Mouse (Mus musculus) MEL (cell line): Measurements from ENCODE around the gene Arfgap2. TPM values are rescaled to one million over a fixed set of nuclear protein-coding genes. Genes with fewer than 3 reads are reported as not detected.

Experiments used
- DNase-seq: peaks from one replicate; pipeline ENCODE4 v3.0.0; 2011; ENCODE audit warnings: low read depth, low spot score
- H3K27ac ChIP-seq: 2 replicates; pipeline ENCODE4 v1.5.1; 2012; ENCODE audit warnings: low read depth, mild to moderate bottlenecking, control low read depth, low read length, moderate library complexity; ENCODE audit not compliant: control insufficient read depth
- H3K27me3 ChIP-seq, 2 experiments: fragments of 150-350 bp in 1 of 2; sonication (generic) in 1 of 2; 2 replicates each; pipeline ENCODE4 v1.6.1; 2012; ENCODE audit warnings: low read length in 2 of 2, mild to moderate bottlenecking in 2 of 2, improper control_type of control experiment in 1 of 2, moderate library complexity in 1 of 2; ENCODE audit not compliant: insufficient read depth in 2 of 2, control insufficient read depth in 1 of 2
- H3K36me3 ChIP-seq, 2 experiments: 2 replicates each; pipeline ENCODE4 v1.6.1; 2012 to 2014; ENCODE audit warnings: low read length in 2 of 2, improper control_type of control experiment in 1 of 2, inconsistent platforms in 1 of 2, mild to moderate bottlenecking in 1 of 2; ENCODE audit not compliant: insufficient read depth in 2 of 2, control insufficient read depth in 1 of 2
- H3K4me1 ChIP-seq, 2 experiments: fragments of 150-350 bp in 1 of 2; sonication (generic) in 1 of 2; 2 replicates each; pipeline ENCODE4 v1.6.1; 2012; ENCODE audit warnings: low read length in 2 of 2, improper control_type of control experiment in 1 of 2, mild to moderate bottlenecking in 1 of 2; ENCODE audit not compliant: insufficient read depth in 2 of 2, control insufficient read depth in 1 of 2
- H3K4me3 ChIP-seq, 2 experiments: fragments of 150-350 bp in 1 of 2; sonication (generic) in 1 of 2; 2 replicates each; pipeline ENCODE4 v1.5.1; 2012; ENCODE audit warnings: low read depth in 2 of 2, low read length in 2 of 2, mild to moderate bottlenecking in 2 of 2, moderate library complexity in 2 of 2, control low read depth in 1 of 2, improper control_type of control experiment in 1 of 2; ENCODE audit not compliant: control insufficient read depth in 1 of 2, insufficient read depth in 1 of 2
- H3K79me2 ChIP-seq: 2 replicates; pipeline ENCODE4 v1.6.1; 2012; ENCODE audit warnings: mild to moderate bottlenecking, low read length, moderate library complexity; ENCODE audit not compliant: control insufficient read depth, poor library complexity, insufficient read depth
- H3K9ac ChIP-seq: 2 replicates; pipeline ENCODE4 v1.6.1; 2012; ENCODE audit warnings: low read depth, mild to moderate bottlenecking, control low read depth, low read length, moderate library complexity; ENCODE audit not compliant: control insufficient read depth, poor library complexity, severe bottlenecking
- H3K9me3 ChIP-seq: fragments of 150-350 bp; sonication (generic); replicated peaks from 2 replicates; pipeline ENCODE4 v1.6.1; 2012; ENCODE audit warnings: mild to moderate bottlenecking, low read length, improper control_type of control experiment, moderate library complexity; ENCODE audit not compliant: insufficient read depth
- BHLHE40 ChIP-seq: IDR thresholded peaks from 2 replicates; pipeline ENCODE4 v1.6.1; 2012; ENCODE audit warnings: low read depth, mild to moderate bottlenecking, inconsistent platforms, low read length, improper control_type of control experiment, borderline replicate concordance
- CHD2 ChIP-seq: IDR thresholded peaks from 2 replicates; pipeline ENCODE4 v1.6.1; 2011; ENCODE audit warnings: low read length, improper control_type of control experiment
- E2F4 ChIP-seq: IDR thresholded peaks from 2 replicates; pipeline ENCODE4 v1.6.1; 2011; ENCODE audit warnings: low read depth, low read length, improper control_type of control experiment, borderline replicate concordance
- ELF1 ChIP-seq: IDR thresholded peaks from 2 replicates; pipeline ENCODE4 v1.6.1; 2014; ENCODE audit warnings: low read depth, mild to moderate bottlenecking, inconsistent platforms, low read length, improper control_type of control experiment, moderate library complexity
- EP300 ChIP-seq, 2 experiments: IDR thresholded peaks; 2 replicates each; pipeline ENCODE4 v1.6.1; 2011; ENCODE audit warnings: improper control_type of control experiment in 2 of 2, low read length in 2 of 2, low read depth in 1 of 2, mild to moderate bottlenecking in 1 of 2
- GATA1 ChIP-seq: IDR thresholded peaks from 2 replicates; pipeline ENCODE4 v1.6.1; 2011; ENCODE audit warnings: low read depth, low read length, improper control_type of control experiment
- HCFC1 ChIP-seq: IDR thresholded peaks from 2 replicates; pipeline ENCODE4 v1.6.1; 2012; ENCODE audit warnings: low read depth, mild to moderate bottlenecking, inconsistent platforms, low read length, improper control_type of control experiment, moderate library complexity
- JUND ChIP-seq: IDR thresholded peaks from 2 replicates; pipeline ENCODE4 v1.6.1; 2011; ENCODE audit warnings: low read depth, mild to moderate bottlenecking, improper control_type of control experiment, low read length
- MAZ ChIP-seq: IDR thresholded peaks from 2 replicates; pipeline ENCODE4 v1.6.1; 2012; ENCODE audit warnings: low read depth, mild to moderate bottlenecking, inconsistent platforms, low read length, improper control_type of control experiment
- MEF2A ChIP-seq: IDR thresholded peaks from 2 replicates; pipeline ENCODE4 v1.6.1; 2014; ENCODE audit warnings: low read depth, mild to moderate bottlenecking, inconsistent platforms, low read length, improper control_type of control experiment; ENCODE audit not compliant: poor library complexity, insufficient replicate concordance, severe bottlenecking; ENCODE audit errors: extremely low read depth
- MXI1 ChIP-seq: IDR thresholded peaks from 2 replicates; pipeline ENCODE4 v1.6.1; 2011; ENCODE audit warnings: mild to moderate bottlenecking, low read depth, low read length, improper control_type of control experiment
- MYB ChIP-seq: IDR thresholded peaks from 2 replicates; pipeline ENCODE4 v1.6.1; 2011; ENCODE audit warnings: mild to moderate bottlenecking, low read depth, low read length, improper control_type of control experiment
- MYC ChIP-seq: IDR thresholded peaks from 2 replicates; pipeline ENCODE4 v1.6.1; 2011; ENCODE audit warnings: low read depth, mild to moderate bottlenecking, low read length, improper control_type of control experiment, moderate library complexity
- NRF1 ChIP-seq: IDR thresholded peaks from 2 replicates; pipeline ENCODE4 v1.6.1; 2014; ENCODE audit warnings: low read depth, mild to moderate bottlenecking, inconsistent platforms, low read length, improper control_type of control experiment, moderate library complexity; ENCODE audit not compliant: poor library complexity, insufficient read depth, severe bottlenecking
- POLR2A ChIP-seq, 2 experiments: IDR thresholded peaks; 2 replicates each; pipeline ENCODE4 v1.6.1; 2011 to 2012; ENCODE audit warnings: low read length in 2 of 2, mild to moderate bottlenecking in 2 of 2, control low read depth in 1 of 2, improper control_type of control experiment in 1 of 2, low read depth in 1 of 2, moderate library complexity in 1 of 2; ENCODE audit not compliant: control insufficient read depth in 1 of 2, insufficient read depth in 1 of 2, poor library complexity in 1 of 2
- POLR2AphosphoS5 ChIP-seq: IDR thresholded peaks from 2 replicates; pipeline ENCODE4 v1.6.1; 2012; ENCODE audit warnings: low read depth, borderline replicate concordance, mild to moderate bottlenecking, inconsistent platforms, low read length, moderate library complexity, mixed read lengths
- RAD21 ChIP-seq: IDR thresholded peaks from 2 replicates; pipeline ENCODE4 v1.6.1; 2011; ENCODE audit warnings: mild to moderate bottlenecking, low read depth, low read length, improper control_type of control experiment
- RCOR1 ChIP-seq: IDR thresholded peaks from 2 replicates; pipeline ENCODE4 v1.6.1; 2012; ENCODE audit warnings: low read depth, mild to moderate bottlenecking, inconsistent platforms, low read length, improper control_type of control experiment
- SIN3A ChIP-seq: IDR thresholded peaks from 2 replicates; pipeline ENCODE4 v1.6.1; 2012; ENCODE audit warnings: low read length, improper control_type of control experiment, inconsistent platforms
- TBP ChIP-seq: IDR thresholded peaks from 2 replicates; pipeline ENCODE4 v1.8.0; 2011; ENCODE audit warnings: low read depth, low read length, improper control_type of control experiment
- TCF12 ChIP-seq: IDR thresholded peaks from 2 replicates; pipeline ENCODE4 v1.6.1; 2014; ENCODE audit warnings: low read depth, mild to moderate bottlenecking, inconsistent platforms, low read length, improper control_type of control experiment, moderate library complexity
- ZKSCAN1 ChIP-seq: IDR thresholded peaks from 2 replicates; pipeline ENCODE4 v1.6.1; 2012; ENCODE audit warnings: low read depth, mild to moderate bottlenecking, inconsistent platforms, low read length, improper control_type of control experiment, moderate library complexity
- ZMIZ1 ChIP-seq: IDR thresholded peaks from 2 replicates; pipeline ENCODE4 v1.6.1; 2012; ENCODE audit warnings: low read depth, mild to moderate bottlenecking, inconsistent platforms, low read length, improper control_type of control experiment, moderate library complexity
- ZNF384 ChIP-seq: IDR thresholded peaks from 2 replicates; pipeline ENCODE4 v1.6.1; 2012; ENCODE audit warnings: low read depth, mild to moderate bottlenecking, inconsistent platforms, low read length, improper control_type of control experiment
- polyA plus RNA-seq, 2 experiments: library from polyadenylated mRNA; stranded (reverse) in 1 of 2; unstranded in 1 of 2; fragments of >175 nt in 1 of 2; fragments of >200 nt in 1 of 2; gene quantifications; 2 replicates each; pipeline versions ENCODE4 v1.2.1 to v1.2.4; 2012; ENCODE audit warnings: low replicate concordance in 2 of 2, low read depth in 1 of 2; ENCODE audit not compliant: insufficient read length in 2 of 2, insufficient read depth in 1 of 2, missing spikeins in 1 of 2
- total RNA-seq: library from RNA; depleted of rRNA; stranded (reverse); fragments of 300-350 nt; gene quantifications from 2 replicates; pipeline ENCODE4 v1.2.3, GENCODE M21; 2012

Arfgap2 gene
- total and polyA plus RNA-seq, 3 experiments = 73.1 to 80.2 TPM; not detected in 1

- no peak overlapping the region for H3K27ac ChIP-seq
- H3K27me3 ChIP-seq = no peaks in the 10 kb centered on the region
Measured at GRCm38 (mm10) chr2:91278749-91279371, 14.1 kb downstream of the Arfgap2 start.

GRCm38 (mm10) chr2:91279372-91279755 lies 14.6 kb downstream of the Arfgap2 start:
- H3K36me3 ChIP-seq = no peaks in the 10 kb centered on the region
- no peak overlapping the region for H3K4me3 ChIP-seq
- no peaks in the 10 kb centered on the region for H3K4me1 ChIP-seq
- H3K9me3 ChIP-seq = no peaks in the 10 kb centered on the region
- TF ChIP-seq E2F4 (no peak), GATA1 (no peak), EP300 (IDR thresholded peaks at IDR 0.05; ENCODE audit: low read depth in 1 of 2, low read length in 2 of 2) (no peak), TBP (no peak), MAZ (no peak), HCFC1 (no peak), ZKSCAN1 (no peak), NRF1 (no peak), CHD2 (no peak), JUND (no peak), RCOR1 (no peak), MXI1 (no peak), ZMIZ1 (no peak), TCF12 (no peak), MYB (no peak), MYC (no peak), ELF1 (no peak), RAD21 (no peak), BHLHE40 (no peak)
- DNase-seq = peak; percentile 23
- H3K27ac ChIP-seq = no peak overlapping the region
- H3K79me2 ChIP-seq = no peaks in the 10 kb centered on the region
- H3K27me3 ChIP-seq = no peaks in the 10 kb centered on the region
- H3K9ac ChIP-seq = no peak overlapping the region

More at GRCm38 (mm10) chr2:91278749-91279371, 14.1 kb downstream of the Arfgap2 start:
- Histone ChIP-seq H3K4me3 (no peak overlapping the region), H3K36me3 (peaks cover 0 to 3% of the 10 kb centered on the region in 2 experiments; a peak in 1 of 4 replicates), H3K4me1 (no peaks in the 10 kb centered on the region), H3K9me3 (no peaks in the 10 kb centered on the region), H3K9ac (no peak overlapping the region), H3K79me2 (no peaks in the 10 kb centered on the region)
- DNase-seq = no peak
- no peak for TF ChIP-seq SIN3A
- TF ChIP-seq MEF2A = no peak
- TF ChIP-seq POLR2AphosphoS5 = no peak
- TF ChIP-seq NRF1 = no peak
- no peak for TF ChIP-seq ZNF384
- TF ChIP-seq POLR2A (IDR thresholded peaks at IDR 0.05; ENCODE audit: control insufficient read depth in 1 of 2, insufficient read depth in 1 of 2, low read depth in 1 of 2, low read length in 2 of 2, poor library complexity in 1 of 2) = 0 out of 4 replicates have a peak, but pooled peaks of 1 of the 2 experiments have one; percentile 17
- no peak for TF ChIP-seq TCF12
